26 mouse cellular contexts compared by ENCODE assay signal in the genomic region with DNA sequence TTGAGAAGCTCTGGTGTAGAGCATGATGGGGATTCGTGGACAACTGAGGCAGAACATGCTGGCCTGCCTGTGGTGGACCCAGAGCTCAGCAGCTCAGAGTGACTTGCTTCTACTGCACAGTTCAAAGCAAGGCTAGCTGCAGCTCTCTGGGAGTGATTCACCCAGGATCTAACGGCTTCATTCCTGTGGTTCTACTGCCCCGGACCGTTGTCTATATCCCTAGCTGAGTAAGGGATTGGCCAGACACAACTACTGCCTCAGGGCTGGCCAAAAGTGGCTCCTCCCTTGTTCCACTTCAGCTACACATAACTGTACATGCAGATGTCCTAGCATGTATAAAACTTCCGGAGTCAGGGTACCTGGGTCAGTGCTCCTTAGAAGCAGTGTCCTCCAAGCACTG.
"Had no signal": no experiment of that assay in that cellular context is flagged by ENCODE, and none has a peak within 500 bp of the region (broad histone marks: within the 10 kb centered on the region; RNA-seq: fewer than 3 reads in every experiment).

No protein-coding gene starts in this region.

- DNase-seq: cerebellum, postnatal 10 days; cerebellum, postnatal 14 days; cerebellum, postnatal 25 days; cerebellum, postnatal 36 days; embryo, embryonic 11 days; forebrain, postnatal 0 days; gastrocnemius, adult 2 months; gastrocnemius, postnatal 10 days; gastrocnemius, postnatal 14 days; gastrocnemius, postnatal 25 days; gastrocnemius, postnatal 36 days; heart, adult 11 months; heart, adult 18-20 months; heart, adult 2 months had no signal

- H3K27me3 ChIP-seq: embryonic facial prominence, embryonic 12.5 days; embryonic facial prominence, embryonic 13.5 days; forebrain, embryonic 12.5 days; forebrain, embryonic 13.5 days; forebrain, embryonic 15.5 days had no signal

- H3K4me3 ChIP-seq: embryonic facial prominence, embryonic 10.5 days; embryonic facial prominence, embryonic 12.5 days; embryonic facial prominence, embryonic 13.5 days; embryonic facial prominence, embryonic 15.5 days; erythroblast, embryonic 14.5 days; forebrain, embryonic 10.5 days; forebrain, embryonic 12.5 days; forebrain, embryonic 13.5 days; forebrain, embryonic 15.5 days; gastrocnemius, adult 2 months; heart, adult 2 months; heart, embryonic 10.5 days had no signal

- H3K4me1 ChIP-seq: embryonic facial prominence, embryonic 10.5 days; embryonic facial prominence, embryonic 12.5 days; embryonic facial prominence, embryonic 13.5 days; embryonic facial prominence, embryonic 15.5 days; forebrain, embryonic 12.5 days; forebrain, embryonic 13.5 days; forebrain, embryonic 15.5 days; heart, embryonic 10.5 days had no signal

- ATAC-seq: forebrain, embryonic 13.5 days; forebrain, embryonic 14.5 days; forebrain, embryonic 15.5 days; forebrain, embryonic 16.5 days; forebrain, postnatal 0 days had no signal

- H3K9me3 ChIP-seq: embryonic facial prominence, embryonic 10.5 days; embryonic facial prominence, embryonic 12.5 days; embryonic facial prominence, embryonic 13.5 days; embryonic facial prominence, embryonic 15.5 days; forebrain, embryonic 10.5 days; forebrain, embryonic 12.5 days; forebrain, embryonic 13.5 days; forebrain, embryonic 15.5 days; heart, embryonic 10.5 days had no signal

- H3K27ac ChIP-seq: embryonic facial prominence, embryonic 10.5 days; embryonic facial prominence, embryonic 12.5 days; embryonic facial prominence, embryonic 13.5 days; embryonic facial prominence, embryonic 15.5 days; forebrain, embryonic 10.5 days; forebrain, embryonic 12.5 days; forebrain, embryonic 13.5 days; forebrain, embryonic 15.5 days; gastrocnemius, adult 2 months; heart, adult 2 months; heart, embryonic 10.5 days had no signal

- H3K9ac ChIP-seq: embryonic facial prominence, embryonic 12.5 days; embryonic facial prominence, embryonic 13.5 days; embryonic facial prominence, embryonic 15.5 days; forebrain, embryonic 12.5 days; forebrain, embryonic 13.5 days; forebrain, embryonic 15.5 days; forebrain, postnatal 0 days had no signal

- H3K4me2 ChIP-seq: embryonic facial prominence, embryonic 12.5 days; embryonic facial prominence, embryonic 13.5 days; embryonic facial prominence, embryonic 15.5 days; forebrain, embryonic 12.5 days; forebrain, embryonic 13.5 days; forebrain, embryonic 15.5 days had no signal

- H3K36me3 ChIP-seq: embryonic facial prominence, embryonic 10.5 days; embryonic facial prominence, embryonic 12.5 days; embryonic facial prominence, embryonic 13.5 days; embryonic facial prominence, embryonic 15.5 days; forebrain, embryonic 10.5 days; forebrain, embryonic 12.5 days; forebrain, embryonic 15.5 days; heart, embryonic 10.5 days had no signal
